Mouse (Mus musculus) midbrain, embryonic 16.5 days (tissue): Measurements from ENCODE around the gene Sept8. TPM values are rescaled to one million over a fixed set of nuclear protein-coding genes. Genes with fewer than 3 reads are reported as not detected.

ENCODE experiments used
- ATAC-seq: fragments of 200-750 bp; cut with Nextera tagmentation; 2 replicates; pipeline ENCODE4 v1.8.0; 2017; ENCODE audit warnings: moderate TSS enrichment
- H3K27ac ChIP-seq: fragments of 300-500 bp; sonication (generic); 2 replicates; pipeline ENCODE4 v1.5.1; 2014; ENCODE audit warnings: mild to moderate bottlenecking, low read length, mixed read lengths
- H3K27me3 ChIP-seq: fragments of 300-500 bp; sonication (generic); 2 replicates; pipeline ENCODE4 v1.6.1; 2014; ENCODE audit warnings: low read depth, low read length, mixed read lengths; ENCODE audit not compliant: control insufficient read depth, insufficient read depth
- H3K36me3 ChIP-seq: fragments of 300-500 bp; sonication (generic); 2 replicates; pipeline ENCODE4 v1.6.1; 2014; ENCODE audit warnings: mild to moderate bottlenecking, low read length, moderate library complexity, mixed read lengths; ENCODE audit not compliant: control insufficient read depth, insufficient read depth
- H3K4me1 ChIP-seq: fragments of 300-500 bp; sonication (generic); 2 replicates; pipeline ENCODE4 v1.6.1; 2014; ENCODE audit warnings: mild to moderate bottlenecking, low read length, mixed read lengths; ENCODE audit not compliant: control insufficient read depth, insufficient read depth
- H3K4me2 ChIP-seq: fragments of 300-500 bp; sonication (generic); 2 replicates; pipeline ENCODE4 v1.6.1; 2014; ENCODE audit warnings: mild to moderate bottlenecking, low read length, mixed read lengths
- H3K4me3 ChIP-seq: fragments of 300-500 bp; sonication (generic); 2 replicates; pipeline ENCODE4 v1.5.1; 2014; ENCODE audit warnings: low read depth, mild to moderate bottlenecking, low read length, moderate library complexity, mixed read lengths
- H3K9ac ChIP-seq: fragments of 300-500 bp; sonication (generic); 2 replicates; pipeline ENCODE4 v1.6.1; 2014; ENCODE audit warnings: low read depth, low read length, mixed read lengths
- H3K9me3 ChIP-seq: fragments of 300-500 bp; sonication (generic); replicated peaks from 2 replicates; pipeline ENCODE4 v1.6.1; 2014; ENCODE audit warnings: mild to moderate bottlenecking, low read length, mixed read lengths; ENCODE audit not compliant: control insufficient read depth, poor library complexity, severe bottlenecking
- WGBS: fragments of 180-500 bp; shearing (Covaris S2); extraction: QIAGEN DNeasy Blood & Tissue Kit; methylation state at CpG from one replicate; pipeline ENCODE4 v1.1.7; 2014; 5-methylcytosine and 5-hydroxymethylcytosine counted together
- polyA plus RNA-seq: library from polyadenylated mRNA; unstranded; fragments of >200 nt; fragmentation: Nextera tagmentation; extraction: Ambion mirVana; gene quantifications from 2 replicates; pipeline ENCODE4 v1.2.1, GENCODE M21; 2015

Gene Sept8
- polyA plus RNA-seq, 1 experiment from 2014 or later: 20.7 TPM

GRCm38 (mm10) chr11:53567224-53568014 lies 48.4 kb downstream of the Sept8 start, which contains the start of gene Kif3a:
Gene Kif3a (plus strand): TSS chr11:53567379.
- Histone ChIP-seq H3K4me3 (peak within 1 kb of the TSS; percentile 82), H3K9ac (peak within 1 kb of the TSS; percentile 93), H3K27me3 (no peaks in the 10 kb centered on the region), H3K36me3 (peaks cover 5% of the 10 kb centered on the region; the same call in 1 of the 2 replicates), H3K4me1 (peaks cover 20% of the 10 kb centered on the region), H3K4me2 (peak within 1 kb of the TSS; percentile 69), H3K9me3 (peaks cover 3% of the 10 kb centered on the region; the same call in 1 of the 2 replicates), H3K27ac (peak within 1 kb of the TSS; percentile 92)
- ATAC-seq: peak; percentile 96
- 1% methylated on average over 56 of the region's 69 CpGs for WGBS

- no peaks in the 10 kb centered on the region for H3K27me3 ChIP-seq
- no peak overlapping the region for H3K27ac ChIP-seq
- H3K4me1 ChIP-seq: no peaks in the 10 kb centered on the region
- H3K4me2 ChIP-seq: no peak overlapping the region
- H3K36me3 ChIP-seq: peaks cover 35% of the 10 kb centered on the region
- no peaks in the 10 kb centered on the region for H3K9me3 ChIP-seq
- no peak for ATAC-seq
- no peak overlapping the region for H3K9ac ChIP-seq
- no peak overlapping the region for H3K4me3 ChIP-seq
- WGBS: 99% methylated on average over 3 of the region's 3 CpGs
Measured at GRCm38 (mm10) chr11:53580562-53580961, 61.5 kb downstream of the Sept8 start.

- no peak for ATAC-seq
- no peak overlapping the region for H3K4me3 ChIP-seq
- H3K4me1 ChIP-seq: no peaks in the 10 kb centered on the region
- H3K36me3 ChIP-seq: peaks cover 45% of the 10 kb centered on the region
- no peak overlapping the region for H3K4me2 ChIP-seq
- no peaks in the 10 kb centered on the region for H3K27me3 ChIP-seq
- 68% methylated on average over 10 of the region's 10 CpGs for WGBS
- no peaks in the 10 kb centered on the region for H3K9me3 ChIP-seq
- no peak overlapping the region for H3K27ac ChIP-seq
- H3K9ac ChIP-seq: no peak overlapping the region
Measured at GRCm38 (mm10) chr11:53583151-53583550, 64.1 kb downstream of the Sept8 start.

- 59% methylated on average over 3 of the region's 3 CpGs for WGBS
- no peak overlapping the region for H3K27ac ChIP-seq
- no peak overlapping the region for H3K4me2 ChIP-seq
- H3K9me3 ChIP-seq: no peaks in the 10 kb centered on the region
- no peak overlapping the region for H3K9ac ChIP-seq
- H3K36me3 ChIP-seq: peaks cover 45% of the 10 kb centered on the region
- H3K4me1 ChIP-seq: no peaks in the 10 kb centered on the region
- no peak for ATAC-seq
- H3K4me3 ChIP-seq: no peak overlapping the region
- H3K27me3 ChIP-seq: no peaks in the 10 kb centered on the region
Measured at GRCm38 (mm10) chr11:53584849-53585248, 65.8 kb downstream of the Sept8 start.

- peaks cover 45% of the 10 kb centered on the region for H3K36me3 ChIP-seq
- no peaks in the 10 kb centered on the region for H3K27me3 ChIP-seq
- no peaks in the 10 kb centered on the region for H3K4me1 ChIP-seq
- H3K27ac ChIP-seq: no peak overlapping the region
- ATAC-seq: no peak
- H3K4me2 ChIP-seq: no peak overlapping the region
- 97% methylated on average over 6 of the region's 6 CpGs for WGBS
- H3K4me3 ChIP-seq: no peak overlapping the region
- no peaks in the 10 kb centered on the region for H3K9me3 ChIP-seq
- H3K9ac ChIP-seq: no peak overlapping the region
Measured at GRCm38 (mm10) chr11:53585510-53585909, 66.5 kb downstream of the Sept8 start.

GRCm38 (mm10) chr11:53588279-53588678 lies 69.2 kb downstream of the Sept8 start:
- 81% methylated on average over 8 of the region's 8 CpGs for WGBS
- no peaks in the 10 kb centered on the region for H3K27me3 ChIP-seq
- no peak for ATAC-seq
- no peaks in the 10 kb centered on the region for H3K9me3 ChIP-seq
- H3K36me3 ChIP-seq: peaks cover 49% of the 10 kb centered on the region
- H3K27ac ChIP-seq: no peak overlapping the region
- H3K9ac ChIP-seq: no peak overlapping the region
- no peak overlapping the region for H3K4me2 ChIP-seq
- H3K4me1 ChIP-seq: no peaks in the 10 kb centered on the region
- no peak overlapping the region for H3K4me3 ChIP-seq

GRCm38 (mm10) chr11:53590368-53590768 lies 71.3 kb downstream of the Sept8 start:
- WGBS: 44% methylated on average over 15 of the region's 15 CpGs
- Histone ChIP-seq H3K4me1 (no peaks in the 10 kb centered on the region), H3K4me3 (no peak overlapping the region), H3K36me3 (peaks cover 57% of the 10 kb centered on the region), H3K4me2 (no peak overlapping the region), H3K27me3 (no peaks in the 10 kb centered on the region), H3K9me3 (no peaks in the 10 kb centered on the region), H3K9ac (no peak overlapping the region), H3K27ac (no peak overlapping the region)
- no peak for ATAC-seq

GRCm38 (mm10) chr11:53591116-53591515 lies 72.1 kb downstream of the Sept8 start:
- Histone ChIP-seq H3K4me1 (no peaks in the 10 kb centered on the region), H3K27ac (no peak overlapping the region), H3K36me3 (peaks cover 54% of the 10 kb centered on the region), H3K27me3 (no peaks in the 10 kb centered on the region), H3K9ac (no peak overlapping the region), H3K9me3 (no peaks in the 10 kb centered on the region), H3K4me3 (no peak overlapping the region), H3K4me2 (no peak overlapping the region)
- WGBS: 95% methylated on average over 5 of the region's 5 CpGs
- no peak for ATAC-seq
